Comparison of ENCODE assay signal across 10 mouse cellular contexts in genomic region chr9:102479022-102479421, GRCm38 (mm10). TPM values are rescaled to one million over a fixed set of nuclear protein-coding genes. Genes with fewer than 3 reads are reported as not detected.
A peak's percentile ranks its signal among the peaks of the same experiment; 100 is the strongest.
DNase-seq lines count a peak whose midpoint lies in the region; ATAC-seq and TF ChIP-seq lines count a peak whose summit lies in the region.
"Had no signal": no experiment of that assay in that cellular context is flagged by ENCODE, and none has a peak within 500 bp of the region (broad histone marks: within the 10 kb centered on the region; RNA-seq: fewer than 3 reads in every experiment).

No protein-coding gene starts in this region.

- H3K4me3 ChIP-seq in kidney, embryonic 14.5 days (ENCODE audit: low read length), result no peak overlapping the region
- no peak overlapping the region for H3K4me3 ChIP-seq in E14TG2a.4 (replicated peaks; ENCODE audit: low read length)
- H3K4me3 ChIP-seq in lung, adult 2 months (replicated peaks; ENCODE audit: extremely low read depth, low read depth, low read length), result no peak overlapping the region
- H3K4me3 ChIP-seq in thymus, adult 2 months (ENCODE audit: control insufficient read depth, insufficient read depth, low read length), result no peak overlapping the region
- H3K4me3 ChIP-seq: embryonic facial prominence, embryonic 15.5 days; lung, embryonic 15.5 days had no signal

- H3K4me1 ChIP-seq in kidney, embryonic 14.5 days (ENCODE audit: control insufficient read depth, insufficient read depth, low read length), result no peaks in the 10 kb centered on the region
- H3K4me1 ChIP-seq in E14TG2a.4 (replicated peaks; ENCODE audit: low read depth, low read length), result no peaks in the 10 kb centered on the region; the same call in 1 of the 2 replicates
- H3K4me1 ChIP-seq in lung, adult 2 months (ENCODE audit: control insufficient read depth, insufficient read depth, low read length), result no peaks in the 10 kb centered on the region
- H3K4me1 ChIP-seq in thymus, adult 2 months (replicated peaks; ENCODE audit: control insufficient read depth, insufficient read depth, low read length), result no peaks in the 10 kb centered on the region
- H3K4me1 ChIP-seq: embryonic facial prominence, embryonic 15.5 days; lung, embryonic 15.5 days had no signal

- no peak for TF ChIP-seq POLR2A in lung, adult 2 months (IDR thresholded peaks at IDR 0.05; ENCODE audit: borderline replicate concordance, extremely low read depth, low read depth, low read length)
- TF ChIP-seq POLR2A in thymus, adult 2 months (IDR thresholded peaks at IDR 0.05; ENCODE audit: control insufficient read depth, extremely low read depth, insufficient read depth, low read length, poor library complexity), result no peak

- no peaks in the 10 kb centered on the region for H3K36me3 ChIP-seq in kidney, embryonic 14.5 days (ENCODE audit: control insufficient read depth, insufficient read depth, low read length)
- no peaks in the 10 kb centered on the region for H3K36me3 ChIP-seq in E14TG2a.4 (ENCODE audit: insufficient read depth, low read length)
- H3K36me3 ChIP-seq in thymus, adult 2 months (ENCODE audit: control insufficient read depth, insufficient read depth, low read length), result no peaks in the 10 kb centered on the region
- H3K36me3 ChIP-seq: embryonic facial prominence, embryonic 15.5 days; lung, embryonic 15.5 days had no signal

- ATAC-seq in kidney, embryonic 14.5 days (ENCODE audit: low FRiP score, low TSS enrichment), result no peak
- no peak for ATAC-seq in frontal cortex, adult (ENCODE audit: low TSS enrichment)

- H3K9me3 ChIP-seq in kidney, embryonic 14.5 days (ENCODE audit: control insufficient read depth, low read length), result no peaks in the 10 kb centered on the region
- no peaks in the 10 kb centered on the region for H3K9me3 ChIP-seq in E14TG2a.4 (ENCODE audit: low read length)
- H3K9me3 ChIP-seq: embryonic facial prominence, embryonic 15.5 days; lung, embryonic 15.5 days had no signal

- DNase-seq in kidney, adult 18-20 months, result peak; percentile 25
- peak; percentile 68 for DNase-seq in adrenal gland, postnatal 25 days
- peak; percentile 29 for DNase-seq in lung, adult 2 months
- DNase-seq in thymus, adult 2 months, result peak; percentile 53
- DNase-seq in cerebellum, postnatal 4 days (ENCODE audit: low spot score in 2 of 2), result no peak

- WGBS in kidney, embryonic 14.5 days, result 53% methylated on average over 9 of the region's 9 CpGs
- WGBS in lung, adult 2 months, result 43% methylated on average over 9 of the region's 9 CpGs
- WGBS in thymus, adult 2 months, result 28% methylated on average over 9 of the region's 9 CpGs

- no peaks in the 10 kb centered on the region for H3K27me3 ChIP-seq in kidney, embryonic 14.5 days (ENCODE audit: control insufficient read depth, insufficient read depth, low read length)
- H3K27me3 ChIP-seq in E14TG2a.4 (ENCODE audit: insufficient read depth, low read length), result peaks cover 11% of the 10 kb centered on the region
- H3K27me3 ChIP-seq in thymus, adult 2 months (ENCODE audit: control insufficient read depth, insufficient read depth, low read length), result no peaks in the 10 kb centered on the region
- H3K27me3 ChIP-seq: embryonic facial prominence, embryonic 15.5 days; lung, embryonic 15.5 days had no signal

- TF ChIP-seq CTCF in E14TG2a.4 (conservative IDR thresholded peaks at IDR 0.05; ENCODE audit: low read length), result peak; percentile 96
- peak; percentile 47; the same call in 1 of the 2 replicates for TF ChIP-seq CTCF in lung, adult 2 months (IDR thresholded peaks at IDR 0.05; ENCODE audit: insufficient read depth, low read length)
- peak; percentile 74; the same call in 1 of the 2 replicates for TF ChIP-seq CTCF in thymus, adult 2 months (IDR thresholded peaks at IDR 0.05; ENCODE audit: borderline replicate concordance, control insufficient read depth, extremely low read depth, insufficient read depth, low read length, poor library complexity)

- no peak overlapping the region for H3K9ac ChIP-seq in kidney, embryonic 14.5 days (ENCODE audit: low read depth, low read length)
- H3K9ac ChIP-seq: embryonic facial prominence, embryonic 15.5 days; lung, embryonic 15.5 days had no signal

- H3K27ac ChIP-seq in kidney, embryonic 14.5 days (ENCODE audit: low read depth, low read length), result no peak overlapping the region
- H3K27ac ChIP-seq in thymus, adult 2 months (ENCODE audit: control insufficient read depth, insufficient read depth, low read length), result no peak overlapping the region
- H3K27ac ChIP-seq: embryonic facial prominence, embryonic 15.5 days; lung, embryonic 15.5 days had no signal

- H3K4me2 ChIP-seq in kidney, embryonic 14.5 days (replicated peaks; ENCODE audit: low read depth, low read length), result no peak overlapping the region
- H3K4me2 ChIP-seq: embryonic facial prominence, embryonic 15.5 days; lung, embryonic 15.5 days had no signal

RNA-seq across cellular contexts. Expression of gene Ky, which starts 26.5 kb away (rescaled TPM):
- 0.03 TPM in 1 of 2 replicates, not detected in the other for polyA plus RNA-seq in kidney, embryonic 14.5 days (2014; fragmentation: Nextera tagmentation; extraction: Ambion mirVana)
- 1.1 TPM in 1 of 2 replicates, not detected in the other for total RNA-seq in adrenal gland, postnatal 25 days (2021)
- 1.9 and 2.9 TPM in 2 replicates for polyA plus RNA-seq in lung, adult 2 months (2012; rRNA removed)
- polyA plus RNA-seq in thymus, adult 2 months (2012; rRNA removed), result 0.65 and 0.89 TPM in 2 replicates

Comparison
In these comparisons a context has a peak if more than half of its experiments do, and no peak if none do; other contexts are left out.
1. DNase-seq: peak in kidney, adult 18-20 months (single experiment), adrenal gland, postnatal 25 days (single experiment), lung, adult 2 months (single experiment) and thymus, adult 2 months (single experiment); none in cerebellum, postnatal 4 days (0 of 2).
2. Peak in every context shown above with its lines, with median percentiles within 50 percentile points of each other: CTCF ChIP-seq.